Comparison of ENCODE assay signal across 15 mouse cellular contexts in genomic region chr11:117046636-117047035, GRCm38 (mm10).
DNase-seq lines count a peak whose midpoint lies in the region; ATAC-seq and TF ChIP-seq lines count a peak whose summit lies in the region.
"Had no signal": no experiment of that assay in that cellular context is flagged by ENCODE, and none has a peak within 500 bp of the region (broad histone marks: within the 10 kb centered on the region; RNA-seq: fewer than 3 reads in every experiment).

No protein-coding gene starts in this region.

- H3K9me3 ChIP-seq in heart, postnatal 0 days (replicated peaks; ENCODE audit: control insufficient read depth, low read length): no peaks in the 10 kb centered on the region
- peaks cover 4% of the 10 kb centered on the region; the same call in 1 of the 2 replicates for H3K9me3 ChIP-seq in midbrain, embryonic 12.5 days
- no peaks in the 10 kb centered on the region for H3K9me3 ChIP-seq in midbrain, embryonic 11.5 days (ENCODE audit: control insufficient read depth, low read length)
- no peaks in the 10 kb centered on the region for H3K9me3 ChIP-seq in hindbrain, embryonic 15.5 days
- no peaks in the 10 kb centered on the region for H3K9me3 ChIP-seq in stomach, embryonic 14.5 days (ENCODE audit: control insufficient read depth, low read depth, low read length)

- ATAC-seq in heart, postnatal 0 days (ENCODE audit: insufficient read depth, low read depth): no peak
- ATAC-seq in midbrain, embryonic 12.5 days (ENCODE audit: low FRiP score, low read depth): no peak
- no peak for ATAC-seq in midbrain, embryonic 11.5 days (ENCODE audit: low FRiP score)
- ATAC-seq in hindbrain, embryonic 15.5 days (ENCODE audit: low FRiP score, low read depth): no peak
- no peak for ATAC-seq in stomach, embryonic 14.5 days (ENCODE audit: insufficient number of reproducible peaks, insufficient read depth, low FRiP score, low read depth)
- ATAC-seq: CD4-positive, CD25-positive, alpha-beta regulatory T cell, adult 4 months; liver, embryonic 12.5 days had no signal

- no peaks in the 10 kb centered on the region for H3K36me3 ChIP-seq in heart, postnatal 0 days (replicated peaks; ENCODE audit: control insufficient read depth, insufficient read depth, low read length)
- H3K36me3 ChIP-seq in midbrain, embryonic 12.5 days: no peaks in the 10 kb centered on the region
- no peaks in the 10 kb centered on the region for H3K36me3 ChIP-seq in midbrain, embryonic 11.5 days (ENCODE audit: control insufficient read depth, insufficient read depth, low read length)
- H3K36me3 ChIP-seq in hindbrain, embryonic 15.5 days: no peaks in the 10 kb centered on the region
- no peaks in the 10 kb centered on the region for H3K36me3 ChIP-seq in stomach, embryonic 14.5 days (ENCODE audit: control insufficient read depth, insufficient read depth, low read length)
- H3K36me3 ChIP-seq: kidney, embryonic 15.5 days; liver, embryonic 12.5 days had no signal

- H3K9ac ChIP-seq in heart, postnatal 0 days (replicated peaks; ENCODE audit: low read depth, low read length): no peak overlapping the region
- H3K9ac ChIP-seq in midbrain, embryonic 12.5 days (replicated peaks): no peak overlapping the region; the same call in 1 of the 2 replicates
- H3K9ac ChIP-seq in midbrain, embryonic 11.5 days (ENCODE audit: low read length): no peak overlapping the region
- no peak overlapping the region for H3K9ac ChIP-seq in hindbrain, embryonic 15.5 days
- H3K9ac ChIP-seq in stomach, embryonic 14.5 days (replicated peaks; ENCODE audit: low read depth, low read length): no peak overlapping the region
- H3K9ac ChIP-seq: kidney, embryonic 15.5 days; liver, embryonic 12.5 days had no signal

- no peak overlapping the region for H3K4me3 ChIP-seq in heart, postnatal 0 days (ENCODE audit: low read depth, low read length)
- H3K4me3 ChIP-seq in midbrain, embryonic 12.5 days: no peak overlapping the region
- no peak overlapping the region for H3K4me3 ChIP-seq in midbrain, embryonic 11.5 days (ENCODE audit: low read depth, low read length)
- no peak overlapping the region for H3K4me3 ChIP-seq in hindbrain, embryonic 15.5 days
- H3K4me3 ChIP-seq in stomach, embryonic 14.5 days (ENCODE audit: low read depth, low read length): no peak overlapping the region
- H3K4me3 ChIP-seq: erythroblast, embryonic 14.5 days; kidney, embryonic 15.5 days; liver, embryonic 12.5 days had no signal

- WGBS in heart, postnatal 0 days: 75% methylated on average over 5 of the region's 5 CpGs
- 92% methylated on average over 5 of the region's 5 CpGs for WGBS in midbrain, embryonic 12.5 days
- 91% methylated on average over 5 of the region's 5 CpGs for WGBS in midbrain, embryonic 11.5 days
- WGBS in hindbrain, embryonic 15.5 days: 90% methylated on average over 5 of the region's 5 CpGs
- WGBS in stomach, embryonic 14.5 days: 76% methylated on average over 5 of the region's 5 CpGs

- H3K27me3 ChIP-seq in heart, postnatal 0 days (ENCODE audit: control insufficient read depth, insufficient read depth, low read length): no peaks in the 10 kb centered on the region; the same call in 1 of the 2 replicates
- peaks cover 17% of the 10 kb centered on the region; the same call in 1 of the 2 replicates for H3K27me3 ChIP-seq in midbrain, embryonic 12.5 days
- no peaks in the 10 kb centered on the region for H3K27me3 ChIP-seq in midbrain, embryonic 11.5 days (ENCODE audit: control insufficient read depth, insufficient read depth, low read length)
- no peaks in the 10 kb centered on the region for H3K27me3 ChIP-seq in hindbrain, embryonic 15.5 days
- H3K27me3 ChIP-seq in stomach, embryonic 14.5 days (ENCODE audit: control insufficient read depth, insufficient read depth, low read length): no peaks in the 10 kb centered on the region

- peak overlapping the region; percentile 72; the same call in 1 of the 2 replicates for H3K27ac ChIP-seq in heart, postnatal 0 days (ENCODE audit: low read depth)
- peak overlapping the region; percentile 86 for H3K27ac ChIP-seq in midbrain, embryonic 12.5 days (replicated peaks)
- no peak overlapping the region for H3K27ac ChIP-seq in midbrain, embryonic 11.5 days (ENCODE audit: low read depth, low read length)
- H3K27ac ChIP-seq in hindbrain, embryonic 15.5 days (replicated peaks): peak overlapping the region; percentile 60
- peak overlapping the region; percentile 7; the same call in 1 of the 2 replicates for H3K27ac ChIP-seq in stomach, embryonic 14.5 days (ENCODE audit: low read length)
- H3K27ac ChIP-seq: liver, embryonic 12.5 days had no signal

- intact Hi-C loops in heart, postnatal 14 days (cut with DNase I): no loop called here

- peaks cover 20% of the 10 kb centered on the region for H3K4me1 ChIP-seq in heart, postnatal 0 days (ENCODE audit: control insufficient read depth, insufficient read depth)
- H3K4me1 ChIP-seq in midbrain, embryonic 12.5 days: peaks cover 17% of the 10 kb centered on the region
- no peaks in the 10 kb centered on the region for H3K4me1 ChIP-seq in midbrain, embryonic 11.5 days (ENCODE audit: control insufficient read depth, insufficient read depth, low read length)
- peaks cover 23% of the 10 kb centered on the region for H3K4me1 ChIP-seq in hindbrain, embryonic 15.5 days (replicated peaks)
- peaks cover 4% of the 10 kb centered on the region; the same call in 1 of the 2 replicates for H3K4me1 ChIP-seq in stomach, embryonic 14.5 days (ENCODE audit: control insufficient read depth, insufficient read depth, low read length)
- H3K4me1 ChIP-seq: liver, embryonic 12.5 days had no signal

- TF ChIP-seq CTCF in heart, postnatal 0 days (IDR thresholded peaks at IDR 0.05; ENCODE audit: low read depth): no peak

- no peak for TF ChIP-seq EP300 in heart, postnatal 0 days (IDR thresholded peaks at IDR 0.05; ENCODE audit: low read depth)

- no peak for DNase-seq in heart, postnatal 0 days (ENCODE audit: low spot score)
- no peak for DNase-seq in heart, postnatal 14 days
- DNase-seq in midbrain, embryonic 11.5 days (ENCODE audit: low spot score, missing footprints): no peak
- DNase-seq in spleen, postnatal 36 days (ENCODE audit: low spot score in 2 of 2): no peak
- DNase-seq in thymus, adult 18-20 months: no peak
- DNase-seq: cerebellum, adult 2 months; right cerebral cortex, postnatal 14 days; thymus, postnatal 4 days had no signal

- no peak overlapping the region for H3K4me2 ChIP-seq in heart, postnatal 0 days (ENCODE audit: low read depth, low read length)
- no peak overlapping the region for H3K4me2 ChIP-seq in midbrain, embryonic 12.5 days (replicated peaks)
- no peak overlapping the region for H3K4me2 ChIP-seq in midbrain, embryonic 11.5 days
- no peak overlapping the region for H3K4me2 ChIP-seq in hindbrain, embryonic 15.5 days
- H3K4me2 ChIP-seq in stomach, embryonic 14.5 days (replicated peaks; ENCODE audit: low read depth, low read length): no peak overlapping the region
- H3K4me2 ChIP-seq: liver, embryonic 12.5 days had no signal
